Mouse (Mus musculus): Measurements from ENCODE around the gene Srd5a1. TPM values are rescaled to one million over a fixed set of nuclear protein-coding genes. Genes with fewer than 3 reads are reported as not detected.

Srd5a1 gene
- polyA plus RNA-seq, 1 experiment from 2014 or later, result 29.2 TPM

- 38% methylated on average over 17 of the region's 17 CpGs for WGBS
- Histone ChIP-seq H3K4me3 (no peak overlapping the region), H3K27ac (no peak overlapping the region), H3K9me3 (no peaks in the 10 kb centered on the region), H3K27me3 (ENCODE audit: poor library complexity, severe bottlenecking) (peaks cover 27% of the 10 kb centered on the region), H3K36me3 (replicated peaks) (no peaks in the 10 kb centered on the region), H3K4me1 (peaks cover 48% of the 10 kb centered on the region)
- no peak for DNase-seq (ENCODE audit: extremely low spot score, low spot score)
Measured at GRCm38 (mm10) chr13:69542571-69543352, 68.5 kb downstream of the Srd5a1 start.

- Histone ChIP-seq H3K27me3 (ENCODE audit: poor library complexity, severe bottlenecking) (peaks cover 27% of the 10 kb centered on the region), H3K4me3 (no peak overlapping the region), H3K36me3 (replicated peaks) (no peaks in the 10 kb centered on the region), H3K9me3 (no peaks in the 10 kb centered on the region), H3K27ac (no peak overlapping the region), H3K4me1 (peaks cover 53% of the 10 kb centered on the region)
- DNase-seq (ENCODE audit: extremely low spot score, low spot score), result no peak
- WGBS, result 80% methylated on average over 10 of the region's 10 CpGs
Measured at GRCm38 (mm10) chr13:69541776-69542175, 69.5 kb downstream of the Srd5a1 start.

- Histone ChIP-seq H3K27me3 (ENCODE audit: poor library complexity, severe bottlenecking) (peaks cover 27% of the 10 kb centered on the region), H3K27ac (no peak overlapping the region), H3K4me1 (peaks cover 55% of the 10 kb centered on the region), H3K9me3 (no peaks in the 10 kb centered on the region), H3K4me3 (no peak overlapping the region), H3K36me3 (replicated peaks) (no peaks in the 10 kb centered on the region)
- 83% methylated on average over 6 of the region's 6 CpGs for WGBS
- DNase-seq (ENCODE audit: extremely low spot score, low spot score), result no peak
Measured at GRCm38 (mm10) chr13:69541209-69541608, 70.0 kb downstream of the Srd5a1 start.

- Histone ChIP-seq H3K27ac (no peak overlapping the region), H3K4me3 (no peak overlapping the region), H3K27me3 (ENCODE audit: poor library complexity, severe bottlenecking) (peaks cover 7% of the 10 kb centered on the region), H3K4me1 (peaks cover 58% of the 10 kb centered on the region), H3K36me3 (replicated peaks) (no peaks in the 10 kb centered on the region), H3K9me3 (no peaks in the 10 kb centered on the region)
- DNase-seq (ENCODE audit: extremely low spot score, low spot score), result no peak
- WGBS, result 18% methylated on average over 4 of the region's 4 CpGs
Measured at GRCm38 (mm10) chr13:69538327-69538726, 72.9 kb downstream of the Srd5a1 start.

- H3K9me3 ChIP-seq, result no peaks in the 10 kb centered on the region
- no peaks in the 10 kb centered on the region for H3K36me3 ChIP-seq (replicated peaks)
- H3K27me3 ChIP-seq (ENCODE audit: poor library complexity, severe bottlenecking), result peaks cover 3% of the 10 kb centered on the region
- 75% methylated on average over 7 of the region's 7 CpGs for WGBS
- H3K4me3 ChIP-seq, result no peak overlapping the region
- DNase-seq (ENCODE audit: extremely low spot score, low spot score), result no peak
- peaks cover 53% of the 10 kb centered on the region for H3K4me1 ChIP-seq
- no peak overlapping the region for H3K27ac ChIP-seq
Measured at GRCm38 (mm10) chr13:69537366-69537765, 73.9 kb downstream of the Srd5a1 start.

GRCm38 (mm10) chr13:69536021-69536420, 75.2 kb downstream of the Srd5a1 start:
- WGBS, result 83% methylated on average over 4 of the region's 4 CpGs
- DNase-seq (ENCODE audit: extremely low spot score, low spot score), result no peak
- Histone ChIP-seq H3K4me3 (peak overlapping the region; percentile 97; the same call in 1 of the 2 replicates), H3K4me1 (peaks cover 66% of the 10 kb centered on the region), H3K27me3 (ENCODE audit: poor library complexity, severe bottlenecking) (peaks cover 3% of the 10 kb centered on the region; the same call in 1 of the 2 replicates), H3K9me3 (no peaks in the 10 kb centered on the region), H3K27ac (peak overlapping the region; percentile 98), H3K36me3 (replicated peaks) (peaks cover 8% of the 10 kb centered on the region)

GRCm38 (mm10) chr13:69534654-69535551, 76.3 kb downstream of the Srd5a1 start:
- H3K9me3 ChIP-seq, result no peaks in the 10 kb centered on the region
- H3K27me3 ChIP-seq (ENCODE audit: poor library complexity, severe bottlenecking), result peaks cover 3% of the 10 kb centered on the region; the same call in 1 of the 2 replicates
- peak overlapping the region; percentile 98 for H3K27ac ChIP-seq
- peaks cover 19% of the 10 kb centered on the region for H3K36me3 ChIP-seq (replicated peaks)
- H3K4me1 ChIP-seq, result peaks cover 70% of the 10 kb centered on the region
- H3K4me3 ChIP-seq, result peak overlapping the region; percentile 97
- peak; percentile 96 for DNase-seq (ENCODE audit: extremely low spot score, low spot score)
- under 1% methylated on average over 84 of the region's 86 CpGs for WGBS

GRCm38 (mm10) chr13:69534334-69534653, 76.9 kb downstream of the Srd5a1 start, which contains the start of gene Tent4a:
Gene Tent4a, minus strand, starts transcription at chr13:69534617.
- Histone ChIP-seq H3K4me3 (peak within 1 kb of the TSS; percentile 97), H3K27ac (peak within 1 kb of the TSS; percentile 98), H3K9me3 (no peaks in the 10 kb centered on the region), H3K27me3 (ENCODE audit: poor library complexity, severe bottlenecking) (peaks cover 2% of the 10 kb centered on the region; the same call in 1 of the 2 replicates), H3K36me3 (replicated peaks) (peaks cover 25% of the 10 kb centered on the region), H3K4me1 (peaks cover 67% of the 10 kb centered on the region)
- under 1% methylated on average over 55 of the region's 57 CpGs for WGBS
- DNase-seq (ENCODE audit: extremely low spot score, low spot score), result no peak

- Histone ChIP-seq H3K27ac (peak within 1 kb of the TSS; percentile 98), H3K27me3 (ENCODE audit: poor library complexity, severe bottlenecking) (no peaks in the 10 kb centered on the region), H3K36me3 (replicated peaks) (peaks cover 31% of the 10 kb centered on the region), H3K4me1 (peaks cover 63% of the 10 kb centered on the region), H3K4me3 (peak within 1 kb of the TSS; percentile 97), H3K9me3 (no peaks in the 10 kb centered on the region)
- DNase-seq (ENCODE audit: extremely low spot score, low spot score), result peak; percentile 60
- WGBS, result 2% methylated on average over 152 of the region's 155 CpGs
Measured at GRCm38 (mm10) chr13:69533405-69534333, 77.6 kb downstream of the Srd5a1 start, which contains the start of gene Nsun2. Gene Nsun2, plus strand, starts transcription at chr13:69533746.

GRCm38 (mm10) chr13:69532893-69533404, 78.3 kb downstream of the Srd5a1 start:
- Histone ChIP-seq H3K27me3 (ENCODE audit: poor library complexity, severe bottlenecking) (no peaks in the 10 kb centered on the region), H3K36me3 (replicated peaks) (peaks cover 38% of the 10 kb centered on the region), H3K9me3 (no peaks in the 10 kb centered on the region), H3K27ac (peak overlapping the region; percentile 98), H3K4me1 (peaks cover 63% of the 10 kb centered on the region), H3K4me3 (peak overlapping the region; percentile 97)
- WGBS, result 3% methylated on average over 9 of the region's 9 CpGs
- no peak for DNase-seq (ENCODE audit: extremely low spot score, low spot score)

- Histone ChIP-seq H3K27ac (peak overlapping the region; percentile 56), H3K9me3 (no peaks in the 10 kb centered on the region), H3K4me3 (peak overlapping the region; percentile 97), H3K4me1 (peaks cover 65% of the 10 kb centered on the region), H3K36me3 (replicated peaks) (peaks cover 38% of the 10 kb centered on the region), H3K27me3 (ENCODE audit: poor library complexity, severe bottlenecking) (no peaks in the 10 kb centered on the region)
- 36% methylated on average over 14 of the region's 14 CpGs for WGBS
- DNase-seq (ENCODE audit: extremely low spot score, low spot score), result no peak
Measured at GRCm38 (mm10) chr13:69532101-69532892, 78.9 kb downstream of the Srd5a1 start.
